Mouse (Mus musculus) gastrocnemius, postnatal 4 days (tissue): Measurements from ENCODE around the gene BC067074. TPM values are rescaled to one million over a fixed set of nuclear protein-coding genes. Genes with fewer than 3 reads are reported as not detected.

ENCODE experiments used
- total RNA-seq, 2 experiments: library from RNA; stranded (reverse); gene quantifications; 2 replicates each; pipeline ENCODE4 v1.2.3; 2021

Gene BC067074
- total RNA-seq, 2 experiments from 2014 or later = 15.3 to 21.3 TPM

Other genes with a start within 250 kb of the BC067074 start
- 10 to 100 TPM; 54.8 to 60.8 TPM for gene Gpx8, start 246.7 kb upstream of the BC067074 start, total RNA-seq
- gene Gzma, start 192.2 kb upstream of the BC067074 start, total RNA-seq = not detected
- 1 to 10 TPM; 3.8 to 4.2 TPM for gene Esm1, start 83.5 kb upstream of the BC067074 start, total RNA-seq
- gene Gzmk, start 67.3 kb upstream of the BC067074 start, total RNA-seq = not detected